Mouse (Mus musculus): ENCODE data around the gene Smco3. TPM values are rescaled to one million over a fixed set of nuclear protein-coding genes. Genes with fewer than 3 reads are reported as not detected.
"Not testable (repeated sequence)": the region's sequence is repeated elsewhere in the genome, so short reads cannot be mapped to it uniquely, and the experiment has no call there.

Smco3 gene
- polyA plus RNA-seq (2015; fragmentation: Nextera tagmentation; extraction: Ambion mirVana): 1.7 and 2.1 TPM in 2 replicates

- Histone ChIP-seq H3K9me3 (no peaks in the 10 kb centered on the region), H3K4me3 (peak within 1 kb of the TSS; percentile 12; the same call in 1 of the 2 replicates), H3K36me3 (no peaks in the 10 kb centered on the region), H3K9ac (no peak within 1 kb of the TSS), H3K4me2 (peak within 1 kb of the TSS; percentile 10; the same call in 1 of the 2 replicates), H3K27me3 (peaks cover 12% of the 10 kb centered on the region; the same call in 1 of the 2 replicates), H3K27ac (replicated peaks) (no peak within 1 kb of the TSS), H3K4me1 (replicated peaks) (no peaks in the 10 kb centered on the region)
- WGBS: 56% methylated on average over 4 of the region's 4 CpGs
- ATAC-seq (ENCODE audit: low read depth): no peak
These were observed at the start of gene Smco3 for GRCm38 (mm10) chr6:136835352-136835751. TSS of gene Smco3 (minus strand) at chr6:136835452.

- not testable (repeated sequence) for H3K9me3 ChIP-seq; H3K4me3 ChIP-seq; H3K27me3 ChIP-seq; H3K4me2 ChIP-seq; H3K36me3 ChIP-seq; H3K9ac ChIP-seq; ATAC-seq (ENCODE audit: low read depth); H3K4me1 ChIP-seq (replicated peaks); H3K27ac ChIP-seq (replicated peaks)
- 64% methylated on average over 1 of the region's 1 CpGs for WGBS
These were observed 49.5 kb upstream of the Smco3 start for GRCm38 (mm10) chr6:136884766-136885165.

- no peaks in the 10 kb centered on the region for H3K9me3 ChIP-seq
- H3K4me2 ChIP-seq: no peak overlapping the region
- ATAC-seq (ENCODE audit: low read depth): no peak
- H3K4me3 ChIP-seq: no peak overlapping the region
- H3K4me1 ChIP-seq (replicated peaks): no peaks in the 10 kb centered on the region
- H3K27me3 ChIP-seq: no peaks in the 10 kb centered on the region
- 94% methylated on average over 6 of the region's 6 CpGs for WGBS
- no peak overlapping the region for H3K9ac ChIP-seq
- H3K36me3 ChIP-seq: no peaks in the 10 kb centered on the region
- H3K27ac ChIP-seq (replicated peaks): no peak overlapping the region
These were observed 48.7 kb upstream of the Smco3 start for GRCm38 (mm10) chr6:136883961-136884360.

GRCm38 (mm10) chr6:136883431-136883915 lies 48.2 kb upstream of the Smco3 start:
- Histone ChIP-seq H3K9me3 (no peaks in the 10 kb centered on the region), H3K4me2 (no peak overlapping the region), H3K4me1 (replicated peaks) (no peaks in the 10 kb centered on the region), H3K27me3 (no peaks in the 10 kb centered on the region), H3K4me3 (no peak overlapping the region), H3K36me3 (no peaks in the 10 kb centered on the region), H3K27ac (replicated peaks) (no peak overlapping the region), H3K9ac (no peak overlapping the region)
- ATAC-seq (ENCODE audit: low read depth): no peak
- 90% methylated on average over 3 of the region's 3 CpGs for WGBS

- Histone ChIP-seq H3K4me3 (no peak overlapping the region), H3K9me3 (no peaks in the 10 kb centered on the region), H3K9ac (no peak overlapping the region), H3K27ac (replicated peaks) (no peak overlapping the region), H3K27me3 (no peaks in the 10 kb centered on the region), H3K4me1 (replicated peaks) (no peaks in the 10 kb centered on the region), H3K4me2 (no peak overlapping the region), H3K36me3 (no peaks in the 10 kb centered on the region)
- ATAC-seq (ENCODE audit: low read depth): no peak
- 76% methylated on average over 8 of the region's 8 CpGs for WGBS
These were observed 46.4 kb upstream of the Smco3 start for GRCm38 (mm10) chr6:136881678-136882077.

GRCm38 (mm10) chr6:136875670-136876069 lies 40.4 kb upstream of the Smco3 start, which contains the start of gene Mgp:
TSS of gene Mgp (minus strand) at chr6:136875823.
- ATAC-seq (ENCODE audit: low read depth): no peak

GRCm38 (mm10) chr6:136874599-136874998 lies 39.3 kb upstream of the Smco3 start:
- Histone ChIP-seq H3K36me3 (no peaks in the 10 kb centered on the region), H3K9me3 (no peaks in the 10 kb centered on the region), H3K4me2 (no peak overlapping the region), H3K27ac (replicated peaks) (no peak overlapping the region), H3K9ac (no peak overlapping the region), H3K4me3 (no peak overlapping the region), H3K27me3 (no peaks in the 10 kb centered on the region), H3K4me1 (replicated peaks) (peaks cover 3% of the 10 kb centered on the region; the same call in 1 of the 2 replicates)
- WGBS: 51% methylated on average over 8 of the region's 8 CpGs
- no peak for ATAC-seq (ENCODE audit: low read depth)

More at GRCm38 (mm10) chr6:136875670-136876069, 40.4 kb upstream of the Smco3 start, which contains the start of gene Mgp:
- WGBS: 50% methylated on average over 9 of the region's 9 CpGs
- no peak within 1 kb of the TSS for H3K4me3 ChIP-seq
- no peak within 1 kb of the TSS for H3K4me2 ChIP-seq
- no peaks in the 10 kb centered on the region for H3K9me3 ChIP-seq
- H3K9ac ChIP-seq: no peak within 1 kb of the TSS
- H3K4me1 ChIP-seq (replicated peaks): peaks cover 3% of the 10 kb centered on the region; the same call in 1 of the 2 replicates
- H3K36me3 ChIP-seq: no peaks in the 10 kb centered on the region
- H3K27ac ChIP-seq (replicated peaks): no peak within 1 kb of the TSS
- H3K27me3 ChIP-seq: no peaks in the 10 kb centered on the region

- 86% methylated on average over 5 of the region's 5 CpGs for WGBS
- no peak overlapping the region for H3K27ac ChIP-seq (replicated peaks)
- H3K4me3 ChIP-seq: no peak overlapping the region
- H3K9ac ChIP-seq: no peak overlapping the region
- H3K9me3 ChIP-seq: no peaks in the 10 kb centered on the region
- H3K27me3 ChIP-seq: no peaks in the 10 kb centered on the region
- no peak overlapping the region for H3K4me2 ChIP-seq
- H3K4me1 ChIP-seq (replicated peaks): no peaks in the 10 kb centered on the region
- ATAC-seq (ENCODE audit: low read depth): no peak
- H3K36me3 ChIP-seq: no peaks in the 10 kb centered on the region
These were observed 33.7 kb upstream of the Smco3 start for GRCm38 (mm10) chr6:136868921-136869320.

- Histone ChIP-seq H3K9ac (no peak overlapping the region), H3K27me3 (no peaks in the 10 kb centered on the region), H3K4me2 (no peak overlapping the region), H3K36me3 (no peaks in the 10 kb centered on the region), H3K4me3 (no peak overlapping the region), H3K9me3 (no peaks in the 10 kb centered on the region), H3K4me1 (replicated peaks) (no peaks in the 10 kb centered on the region), H3K27ac (replicated peaks) (no peak overlapping the region)
- no peak for ATAC-seq (ENCODE audit: low read depth)
- WGBS: 70% methylated on average over 4 of the region's 4 CpGs
These were observed 30.9 kb upstream of the Smco3 start for GRCm38 (mm10) chr6:136866150-136866549.

- Histone ChIP-seq H3K4me1 (replicated peaks) (no peaks in the 10 kb centered on the region), H3K4me2 (no peak overlapping the region), H3K36me3 (no peaks in the 10 kb centered on the region), H3K9ac (no peak overlapping the region), H3K27ac (replicated peaks) (no peak overlapping the region), H3K4me3 (no peak overlapping the region), H3K27me3 (no peaks in the 10 kb centered on the region), H3K9me3 (no peaks in the 10 kb centered on the region)
- no peak for ATAC-seq (ENCODE audit: low read depth)
- 94% methylated on average over 5 of the region's 5 CpGs for WGBS
These were observed 30.1 kb upstream of the Smco3 start for GRCm38 (mm10) chr6:136865360-136865759.

- Histone ChIP-seq H3K27me3 (no peaks in the 10 kb centered on the region), H3K36me3 (no peaks in the 10 kb centered on the region), H3K9ac (no peak overlapping the region), H3K27ac (replicated peaks) (no peak overlapping the region), H3K9me3 (no peaks in the 10 kb centered on the region), H3K4me2 (no peak overlapping the region), H3K4me3 (no peak overlapping the region), H3K4me1 (replicated peaks) (no peaks in the 10 kb centered on the region)
- ATAC-seq (ENCODE audit: low read depth): no peak
- WGBS: 53% methylated on average over 9 of the region's 9 CpGs
These were observed 25.8 kb upstream of the Smco3 start for GRCm38 (mm10) chr6:136861020-136861419.

- Histone ChIP-seq H3K27me3 (no peaks in the 10 kb centered on the region), H3K4me1 (replicated peaks) (no peaks in the 10 kb centered on the region), H3K4me2 (no peak overlapping the region), H3K27ac (replicated peaks) (no peak overlapping the region), H3K9ac (no peak overlapping the region), H3K9me3 (no peaks in the 10 kb centered on the region), H3K4me3 (no peak overlapping the region), H3K36me3 (no peaks in the 10 kb centered on the region)
- WGBS: 82% methylated on average over 8 of the region's 8 CpGs
- ATAC-seq (ENCODE audit: low read depth): no peak
These were observed 23.2 kb upstream of the Smco3 start for GRCm38 (mm10) chr6:136858420-136858819.

- no peak overlapping the region for H3K4me3 ChIP-seq
- no peak overlapping the region for H3K27ac ChIP-seq (replicated peaks)
- no peak overlapping the region for H3K4me2 ChIP-seq
- H3K9ac ChIP-seq: no peak overlapping the region
- 70% methylated on average over 11 of the region's 11 CpGs for WGBS
- no peaks in the 10 kb centered on the region for H3K36me3 ChIP-seq
- no peak for ATAC-seq (ENCODE audit: low read depth)
- no peaks in the 10 kb centered on the region for H3K4me1 ChIP-seq (replicated peaks)
- H3K27me3 ChIP-seq: no peaks in the 10 kb centered on the region
- H3K9me3 ChIP-seq: no peaks in the 10 kb centered on the region
These were observed 22.6 kb upstream of the Smco3 start for GRCm38 (mm10) chr6:136857873-136858260.

Data from neural tube, embryonic 13.5 days (tissue).